Mouse (Mus musculus) thymus, adult 2 months (tissue): ENCODE results near the gene Aldh4a1.

Experiments used
- CTCF ChIP-seq: fragments of 200-500 bp; IDR thresholded peaks from 2 replicates; pipeline ENCODE4 v1.5.1; 2012; ENCODE audit warnings: mild to moderate bottlenecking, control low read depth, low read length, moderate library complexity, borderline replicate concordance; ENCODE audit not compliant: control insufficient read depth, poor library complexity, insufficient read depth; ENCODE audit errors: extremely low read depth
- POLR2A ChIP-seq: fragments of 200-500 bp; IDR thresholded peaks from 2 replicates; pipeline ENCODE4 v1.6.1; 2012; ENCODE audit warnings: mild to moderate bottlenecking, low read length, control low read depth, moderate library complexity; ENCODE audit not compliant: control insufficient read depth, poor library complexity, insufficient read depth; ENCODE audit errors: extremely low read depth

GRCm38 (mm10) chr4:139646916-139647315 is 24.2 kb downstream of the Aldh4a1 start:
- TF ChIP-seq CTCF: no peak
- TF ChIP-seq POLR2A: no peak
